Mouse (Mus musculus) CH12.LX (cell line): ENCODE measurements at regions not wholly inside any gene's neighbourhood (a gene's known extent, or its start where the extent isn't known, plus 50 kb on each side); places are given as distances from the start of the nearest gene placed in this dataset.

Source experiments
- DNase-seq: peaks from one replicate; pipeline ENCODE4 v3.0.0-alpha.2; 2013; ENCODE audit errors: extremely low read depth
- H3K27ac ChIP-seq: 2 replicates; pipeline ENCODE4 v1.5.1; 2012; ENCODE audit warnings: low read depth, mild to moderate bottlenecking, control low read depth, moderate library complexity; ENCODE audit not compliant: insufficient read depth
- H3K27me3 ChIP-seq: replicated peaks from 2 replicates; pipeline ENCODE3; 2012; ENCODE audit warnings: inconsistent platforms
- H3K36me3 ChIP-seq, 2 experiments: replicated peaks in 1 of 2; 2 replicates each; pipeline versions ENCODE3 to v1.6.1; 2012; ENCODE audit warnings: inconsistent platforms in 1 of 2, low read length in 1 of 2, mild to moderate bottlenecking in 1 of 2, mixed read lengths in 1 of 2, moderate library complexity in 1 of 2; ENCODE audit not compliant: control insufficient read depth in 1 of 2, insufficient read depth in 1 of 2
- H3K4me1 ChIP-seq, 2 experiments: 2 replicates each; pipeline ENCODE4 v1.6.1; 2012; ENCODE audit warnings: inconsistent platforms in 1 of 2, moderate library complexity in 1 of 2; ENCODE audit not compliant: insufficient read depth in 2 of 2, control insufficient read depth in 1 of 2
- H3K4me2 ChIP-seq: 2 replicates; pipeline ENCODE4 v1.6.1; 2012; ENCODE audit warnings: low read depth, mild to moderate bottlenecking, control low read depth; ENCODE audit not compliant: poor library complexity, insufficient read depth, severe bottlenecking
- H3K4me3 ChIP-seq, 3 experiments: fragments of 150-350 bp in 1 of 3; sonication (generic) in 1 of 3; replicated peaks in 1 of 3; 2 replicates each; pipeline versions ENCODE3 to v1.5.1; 2011 to 2012; ENCODE audit warnings: low read depth in 2 of 3, low read length in 2 of 3, mild to moderate bottlenecking in 2 of 3, moderate library complexity in 2 of 3, control low read depth in 1 of 3, improper control_type of control experiment in 1 of 3, inconsistent platforms in 1 of 3, mixed read lengths in 1 of 3; ENCODE audit not compliant: poor library complexity in 1 of 3
- H3K79me2 ChIP-seq: replicated peaks from 2 replicates; pipeline ENCODE4 v1.6.1; 2012; ENCODE audit warnings: mild to moderate bottlenecking, moderate library complexity; ENCODE audit not compliant: control insufficient read depth, poor library complexity, insufficient read depth, severe bottlenecking; ENCODE audit errors: extremely low read depth
- H3K9ac ChIP-seq: 2 replicates; pipeline ENCODE4 v1.6.1; 2012; ENCODE audit warnings: low read depth, mild to moderate bottlenecking, control low read depth, moderate library complexity; ENCODE audit not compliant: insufficient read depth
- H3K9me3 ChIP-seq: replicated peaks from 2 replicates; pipeline ENCODE3; 2012; ENCODE audit warnings: low read length, inconsistent platforms, mixed read lengths
- BHLHE40 ChIP-seq: IDR thresholded peaks from 2 replicates; pipeline ENCODE4 v1.6.1; 2011; ENCODE audit warnings: mild to moderate bottlenecking, low read depth, low read length, improper control_type of control experiment
- CHD1 ChIP-seq: IDR thresholded peaks from 2 replicates; pipeline ENCODE4 v1.6.1; 2012; ENCODE audit warnings: low read depth, low read length, improper control_type of control experiment, inconsistent platforms
- CTCF ChIP-seq, 2 experiments: IDR thresholded peaks in 1 of 2; conservative IDR thresholded peaks in 1 of 2; 2 replicates each; pipeline ENCODE4 v1.5.1; 2011 to 2012; ENCODE audit warnings: low read depth in 2 of 2, low read length in 2 of 2, improper control_type of control experiment in 1 of 2, inconsistent platforms in 1 of 2, mild to moderate bottlenecking in 1 of 2, moderate library complexity in 1 of 2
- EP300 ChIP-seq: IDR thresholded peaks from 2 replicates; pipeline ENCODE4 v1.6.1; 2011; ENCODE audit warnings: low read length, improper control_type of control experiment
- GABPA ChIP-seq: IDR thresholded peaks from 2 replicates; pipeline ENCODE4 v1.6.1; 2012; ENCODE audit warnings: low read depth, low read length, improper control_type of control experiment, inconsistent platforms; ENCODE audit not compliant: insufficient replicate concordance
- HCFC1 ChIP-seq: IDR thresholded peaks from 2 replicates; pipeline ENCODE4 v1.6.1; 2012; ENCODE audit warnings: low read depth, mild to moderate bottlenecking, inconsistent platforms, low read length, improper control_type of control experiment
- IRF4 ChIP-seq: IDR thresholded peaks from 2 replicates; pipeline ENCODE4 v1.6.1; 2014; ENCODE audit warnings: low read depth, mild to moderate bottlenecking, inconsistent platforms, low read length, improper control_type of control experiment
- JUND ChIP-seq: conservative IDR thresholded peaks from 2 replicates; pipeline ENCODE4 v1.6.1; 2011; ENCODE audit warnings: low read depth, low read length, improper control_type of control experiment
- KAT2A ChIP-seq: IDR thresholded peaks from 2 replicates; pipeline ENCODE4 v1.6.1; 2012; ENCODE audit warnings: low read length, improper control_type of control experiment, inconsistent platforms; ENCODE audit not compliant: insufficient replicate concordance
- MAX ChIP-seq: IDR thresholded peaks from 2 replicates; pipeline ENCODE4 v1.6.1; 2011; ENCODE audit warnings: low read length, improper control_type of control experiment
- MAZ ChIP-seq: IDR thresholded peaks from 2 replicates; pipeline ENCODE4 v1.6.1; 2012; ENCODE audit warnings: low read depth, mild to moderate bottlenecking, inconsistent platforms, low read length, improper control_type of control experiment, moderate library complexity
- MXI1 ChIP-seq: IDR thresholded peaks from 2 replicates; pipeline ENCODE4 v1.6.1; 2011; ENCODE audit warnings: mild to moderate bottlenecking, low read depth, low read length, improper control_type of control experiment
- MYC ChIP-seq: IDR thresholded peaks from 2 replicates; pipeline ENCODE4 v1.6.1; 2011; ENCODE audit warnings: low read depth, mild to moderate bottlenecking, improper control_type of control experiment, low read length
- NRF1 ChIP-seq: IDR thresholded peaks from 2 replicates; pipeline ENCODE4 v1.6.1; 2014; ENCODE audit warnings: low read depth, mild to moderate bottlenecking, inconsistent platforms, low read length, improper control_type of control experiment, moderate library complexity
- PAX5 ChIP-seq: IDR thresholded peaks from 2 replicates; pipeline ENCODE4 v1.6.1; 2012; ENCODE audit warnings: low read length, inconsistent platforms, mixed read lengths
- POLR2A ChIP-seq: IDR thresholded peaks from 2 replicates; pipeline ENCODE4 v1.6.1; 2011; ENCODE audit warnings: low read depth, mild to moderate bottlenecking, improper control_type of control experiment, low read length
- POLR2AphosphoS2 ChIP-seq: IDR thresholded peaks from 2 replicates; pipeline ENCODE4 v1.6.1; 2011; ENCODE audit warnings: low read depth, low read length, improper control_type of control experiment
- RAD21 ChIP-seq: IDR thresholded peaks from 2 replicates; pipeline ENCODE4 v1.6.1; 2011; ENCODE audit warnings: low read depth, mild to moderate bottlenecking, low read length, improper control_type of control experiment, moderate library complexity
- RCOR1 ChIP-seq: conservative IDR thresholded peaks from 2 replicates; pipeline ENCODE4 v1.6.1; 2012; ENCODE audit warnings: low read depth, mild to moderate bottlenecking, inconsistent platforms, low read length, improper control_type of control experiment
- SIN3A ChIP-seq: IDR thresholded peaks from 2 replicates; pipeline ENCODE4 v1.6.1; 2012; ENCODE audit warnings: low read length, improper control_type of control experiment, inconsistent platforms
- SMC3 ChIP-seq: IDR thresholded peaks from 2 replicates; pipeline ENCODE4 v1.6.1; 2011; ENCODE audit warnings: low read depth, low read length, improper control_type of control experiment
- TBP ChIP-seq: conservative IDR thresholded peaks from 2 replicates; pipeline ENCODE4 v1.6.1; 2011; ENCODE audit warnings: low read depth, low read length, improper control_type of control experiment
- USF1 ChIP-seq: IDR thresholded peaks from 2 replicates; pipeline ENCODE4 v1.6.1; 2014; ENCODE audit warnings: low read depth, mild to moderate bottlenecking, inconsistent platforms, low read length, improper control_type of control experiment
- USF2 ChIP-seq: conservative IDR thresholded peaks from 2 replicates; pipeline ENCODE4 v1.6.1; 2011; ENCODE audit warnings: low read depth, low read length, improper control_type of control experiment
- ZC3H11A ChIP-seq: IDR thresholded peaks from 2 replicates; pipeline ENCODE4 v1.6.1; 2012; ENCODE audit warnings: low read depth, mild to moderate bottlenecking, inconsistent platforms, low read length, improper control_type of control experiment
- ZKSCAN1 ChIP-seq: IDR thresholded peaks from 2 replicates; pipeline ENCODE4 v1.6.1; 2012; ENCODE audit warnings: low read depth, inconsistent platforms, low read length, improper control_type of control experiment, borderline replicate concordance
- ZMIZ1 ChIP-seq: IDR thresholded peaks from 2 replicates; pipeline ENCODE4 v1.6.1; 2012; ENCODE audit warnings: low read depth, mild to moderate bottlenecking, inconsistent platforms, low read length, improper control_type of control experiment
- ZNF384 ChIP-seq: IDR thresholded peaks from 2 replicates; pipeline ENCODE4 v1.6.1; 2012; ENCODE audit warnings: low read depth, low read length, improper control_type of control experiment, inconsistent platforms
- dilution Hi-C: fragments of 300-500 bp; cut with MboI; formaldehyde crosslinking; loops from 2 replicates; pipeline ENCODE4 v1.14.3; 2020; ENCODE audit warnings: low sequenced_read_pairs; ENCODE audit not compliant: extremely low pct_unique_long_range_greater_than_20kb, extremely low pct_ligation_motif_present
- in situ Hi-C: fragments of 300-500 bp; cut with MboI; formaldehyde crosslinking; loops from 3 replicates; pipeline ENCODE4 v1.14.3; 2019; ENCODE audit warnings: low sequenced_read_pairs, low pct_ligation_motif_present, low pct_unique_long_range_greater_than_20kb, mixed read lengths

DNA sequence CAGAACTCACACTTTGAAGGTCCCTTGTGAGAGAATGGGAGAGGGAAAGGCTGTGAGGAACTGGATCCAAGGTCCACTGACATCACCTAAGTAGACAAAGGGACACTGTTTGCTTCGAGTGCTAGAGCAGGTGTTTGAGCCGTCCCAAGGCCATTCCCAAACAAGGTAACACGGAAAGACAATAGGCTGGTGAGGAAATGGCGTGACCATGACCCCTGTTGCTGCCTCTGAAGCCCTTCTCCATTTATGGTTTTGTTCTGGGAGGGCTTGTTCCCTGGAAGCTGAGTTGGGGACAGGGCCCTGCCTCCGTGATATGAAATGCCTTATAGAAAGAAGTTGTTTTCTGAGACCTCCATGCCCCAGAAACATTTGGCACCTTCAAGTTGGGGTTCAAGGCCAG, 130.6 kb downstream of the Psmg1 start:
- in situ Hi-C loops = no loop called here
- H3K27me3 ChIP-seq = no peaks in the 10 kb centered on the region

DNA sequence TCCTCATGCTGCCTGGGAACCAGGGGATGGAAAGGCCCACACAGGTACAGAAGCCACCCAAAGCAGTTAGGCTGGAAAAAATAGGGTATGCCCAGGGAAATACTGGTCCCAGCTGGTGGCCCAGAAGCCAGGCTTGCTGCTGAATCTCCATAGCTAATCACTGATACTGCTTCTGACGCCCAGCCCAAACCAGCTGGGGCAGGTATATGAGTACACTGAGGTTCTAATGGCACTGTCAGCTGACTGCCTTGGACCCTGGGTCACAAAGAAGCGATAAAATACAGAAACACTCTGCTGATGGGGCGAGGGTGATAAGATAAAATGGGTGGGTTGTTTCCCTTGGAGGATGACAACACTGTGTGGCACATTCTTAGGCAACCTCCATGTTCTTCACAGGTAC, 133.4 kb downstream of the Psmg1 start:
- no peak overlapping the region for H3K4me2 ChIP-seq
- H3K9ac ChIP-seq = no peak overlapping the region
- DNase-seq = no peak
- no peak overlapping the region for H3K27ac ChIP-seq
- no peak for TF ChIP-seq ZNF384
- no peak for TF ChIP-seq HCFC1
- TF ChIP-seq JUND = no peak
- no peak for TF ChIP-seq ZKSCAN1
- TF ChIP-seq MAZ = no peak
- no peak for TF ChIP-seq BHLHE40
- TF ChIP-seq CHD1 = no peak
- TF ChIP-seq CTCF (conservative IDR thresholded peaks at IDR 0.05 in 1 of 2, IDR thresholded peaks at IDR 0.05 in 1 of 2; ENCODE audit: low read depth in 2 of 2, low read length in 2 of 2) = no peak
- no peak for TF ChIP-seq RAD21
- TF ChIP-seq KAT2A = no peak
- no peak for TF ChIP-seq ZC3H11A
- TF ChIP-seq RCOR1 = no peak
- no peak for TF ChIP-seq MXI1
- no peak for TF ChIP-seq MYC
- TF ChIP-seq MAX = no peak
- no peak for TF ChIP-seq USF1
- no peak for TF ChIP-seq IRF4
- TF ChIP-seq EP300 = no peak
- no peak for TF ChIP-seq SMC3
- TF ChIP-seq USF2 = no peak
- no peaks in the 10 kb centered on the region for H3K27me3 ChIP-seq
- in situ Hi-C loops (no loop called here), dilution Hi-C loops (no loop called here)
- H3K4me1 ChIP-seq = peaks cover 13 to 15% of the 10 kb centered on the region in 2 experiments
- no peak overlapping the region for H3K4me3 ChIP-seq
- no peaks in the 10 kb centered on the region for H3K9me3 ChIP-seq
- no peaks in the 10 kb centered on the region for H3K79me2 ChIP-seq
- H3K36me3 ChIP-seq = no peaks in the 10 kb centered on the region

More for the DNA sequence above, 130.6 kb downstream of the Psmg1 start:
- Histone ChIP-seq H3K79me2 (no peaks in the 10 kb centered on the region), H3K9ac (no peak overlapping the region), H3K4me3 (no peak overlapping the region), H3K36me3 (no peaks in the 10 kb centered on the region), H3K4me2 (no peak overlapping the region), H3K27ac (no peak overlapping the region), H3K4me1 (peaks cover 5 to 13% of the 10 kb centered on the region in 2 experiments), H3K9me3 (no peaks in the 10 kb centered on the region)
- DNase-seq = no peak
- TF ChIP-seq POLR2AphosphoS2 (no peak), SIN3A (no peak), POLR2A (no peak), GABPA (no peak), ZMIZ1 (no peak), ZNF384 (no peak), NRF1 (no peak), PAX5 (no peak), TBP (no peak)
- dilution Hi-C loops = no loop called here
